8 mouse cellular contexts compared by ENCODE assay signal in genomic region chr5:117977501-117978158, GRCm38 (mm10). TPM values are rescaled to one million over a fixed set of nuclear protein-coding genes. Genes with fewer than 3 reads are reported as not detected.
DNase-seq lines count a peak whose midpoint lies in the region; ATAC-seq and TF ChIP-seq lines count a peak whose summit lies in the region.

No protein-coding gene starts in this region.

- intact Hi-C loops in heart, postnatal 14 days (cut with DNase I), result no loop called here

- H3K4me1 ChIP-seq in ES-E14 (ENCODE audit: control insufficient read depth in 2 of 2, insufficient read depth in 2 of 2, low read length in 2 of 2, poor library complexity in 1 of 2), result no peaks in the 10 kb centered on the region
- peaks cover 12% of the 10 kb centered on the region for H3K4me1 ChIP-seq in embryonic facial prominence, embryonic 14.5 days (ENCODE audit: control insufficient read depth, insufficient read depth, low read length)
- H3K4me1 ChIP-seq in intestine, embryonic 15.5 days (replicated peaks), result peaks cover 30% of the 10 kb centered on the region
- peaks cover 8% of the 10 kb centered on the region for H3K4me1 ChIP-seq in liver, postnatal 0 days (ENCODE audit: insufficient read depth)

- H3K9ac ChIP-seq in ES-E14 (ENCODE audit: insufficient read depth, low read depth, low read length, poor library complexity, severe bottlenecking), result peak overlapping the region; percentile 89
- H3K9ac ChIP-seq in embryonic facial prominence, embryonic 14.5 days (ENCODE audit: low read depth, low read length), result peak overlapping the region; percentile 91
- peak overlapping the region; percentile 94 for H3K9ac ChIP-seq in intestine, embryonic 15.5 days
- peak overlapping the region; percentile 84 for H3K9ac ChIP-seq in liver, postnatal 0 days (replicated peaks)

- DNase-seq in heart, adult 11 months, result peak; percentile 92
- DNase-seq in heart, postnatal 14 days, result no peak
- no peak for DNase-seq in ES-E14 (ENCODE audit: low read depth, low spot score)
- DNase-seq in embryonic facial prominence, embryonic 14.5 days (ENCODE audit: low spot score), result peak; percentile 64
- DNase-seq in liver, postnatal 0 days, result peak; percentile 59
- DNase-seq in retina, postnatal 1 day, result peak; percentile 56
- DNase-seq in gastrocnemius, postnatal 25 days, result no peak

- 11% methylated on average over 24 of the region's 30 CpGs for WGBS in embryonic facial prominence, embryonic 14.5 days
- 14% methylated on average over 29 of the region's 30 CpGs for WGBS in intestine, embryonic 15.5 days
- WGBS in liver, postnatal 0 days (ENCODE audit: insufficient replicate concordance), result 9% methylated on average over 30 of the region's 30 CpGs

- no peak overlapping the region for H3K27ac ChIP-seq in ES-E14 (ENCODE audit: insufficient read depth, low read depth, low read length, poor library complexity, severe bottlenecking)
- H3K27ac ChIP-seq in embryonic facial prominence, embryonic 14.5 days (replicated peaks; ENCODE audit: low read depth, low read length), result 0 out of 2 replicates have a peak overlapping the region, but pooled peaks have one; percentile 77
- H3K27ac ChIP-seq in intestine, embryonic 15.5 days, result peak overlapping the region; percentile 48; the same call in 1 of the 2 replicates
- peak overlapping the region; percentile 87 for H3K27ac ChIP-seq in liver, postnatal 0 days (ENCODE audit: low read depth)

- TF ChIP-seq EP300 in liver, postnatal 0 days (IDR thresholded peaks at IDR 0.05; ENCODE audit: low read depth), result no peak

- peak overlapping the region; percentile 62 for H3K4me2 ChIP-seq in embryonic facial prominence, embryonic 14.5 days (ENCODE audit: low read depth, low read length)
- H3K4me2 ChIP-seq in intestine, embryonic 15.5 days (replicated peaks), result peak overlapping the region; percentile 83
- H3K4me2 ChIP-seq in liver, postnatal 0 days (ENCODE audit: low read depth, low read length), result peak overlapping the region; percentile 96

- no peaks in the 10 kb centered on the region for H3K9me3 ChIP-seq in ES-E14 (ENCODE audit: control insufficient read depth, insufficient read depth, low read depth, low read length)
- H3K9me3 ChIP-seq in embryonic facial prominence, embryonic 14.5 days (ENCODE audit: control insufficient read depth, low read length), result no peaks in the 10 kb centered on the region
- no peaks in the 10 kb centered on the region for H3K9me3 ChIP-seq in intestine, embryonic 15.5 days
- H3K9me3 ChIP-seq in liver, postnatal 0 days (ENCODE audit: low read length), result no peaks in the 10 kb centered on the region

- H3K4me3 ChIP-seq in ES-E14 (ENCODE audit: insufficient read depth in 1 of 2, low read depth in 1 of 2, low read length in 2 of 2, poor library complexity in 1 of 2, severe bottlenecking in 1 of 2), result peak overlapping the region; percentile 97 to 99
- peak overlapping the region; percentile 96 for H3K4me3 ChIP-seq in embryonic facial prominence, embryonic 14.5 days (ENCODE audit: low read depth, low read length)
- peak overlapping the region; percentile 100 for H3K4me3 ChIP-seq in intestine, embryonic 15.5 days (replicated peaks)
- peak overlapping the region; percentile 88 for H3K4me3 ChIP-seq in liver, postnatal 0 days (ENCODE audit: low read depth, low read length)

- in situ Hi-C loops in ES-E14 (cut with MboI; ENCODE audit: low sequenced_read_pairs in 2 of 2, unreplicated experiment in 2 of 2), result no loop called here

- no peak for TF ChIP-seq CTCF in liver, postnatal 0 days (IDR thresholded peaks at IDR 0.05; ENCODE audit: low read depth)

- H3K36me3 ChIP-seq in ES-E14 (ENCODE audit: control insufficient read depth, insufficient read depth, low read length, poor library complexity, severe bottlenecking), result peaks cover 10% of the 10 kb centered on the region
- H3K36me3 ChIP-seq in embryonic facial prominence, embryonic 14.5 days (ENCODE audit: control insufficient read depth, insufficient read depth, low read length), result peaks cover 40% of the 10 kb centered on the region
- peaks cover 6% of the 10 kb centered on the region; the same call in 1 of the 2 replicates for H3K36me3 ChIP-seq in intestine, embryonic 15.5 days
- peaks cover 7% of the 10 kb centered on the region; the same call in 1 of the 2 replicates for H3K36me3 ChIP-seq in liver, postnatal 0 days (replicated peaks; ENCODE audit: insufficient read depth, low read length)

- 0 out of 2 replicates have a peak, but pooled peaks have one; percentile 1 for ATAC-seq in embryonic facial prominence, embryonic 14.5 days (ENCODE audit: low read depth)
- no peak for ATAC-seq in intestine, embryonic 15.5 days
- no peak for ATAC-seq in liver, postnatal 0 days

- no peaks in the 10 kb centered on the region for H3K27me3 ChIP-seq in embryonic facial prominence, embryonic 14.5 days (replicated peaks; ENCODE audit: control insufficient read depth, insufficient read depth, low read length)
- no peaks in the 10 kb centered on the region for H3K27me3 ChIP-seq in intestine, embryonic 15.5 days (replicated peaks)
- H3K27me3 ChIP-seq in liver, postnatal 0 days (ENCODE audit: insufficient read depth, low read length), result no peaks in the 10 kb centered on the region

TF ChIP-seq in ES-E14, 5 proteins besides CTCF, POLR2A, EP300 and RAD21:
- TF ChIP-seq ZC3H11A (IDR thresholded peaks at IDR 0.05; ENCODE audit: borderline replicate concordance, low read depth, low read length) (no peak), MAFK (IDR thresholded peaks at IDR 0.05; ENCODE audit: insufficient read depth, low read depth, low read length) (no peak), CHD2 (IDR thresholded peaks at IDR 0.05; ENCODE audit: low read depth, low read length) (no peak), ZNF384 (IDR thresholded peaks at IDR 0.05; ENCODE audit: low read depth, low read length) (no peak), HCFC1 (IDR thresholded peaks at IDR 0.05; ENCODE audit: borderline replicate concordance, insufficient read depth, low read length) (no peak)

RNA-seq across cellular contexts. Expression of gene Fbxo21, which starts 1.1 kb away (rescaled TPM):
- 10 to 100 TPM; 40.4 to 41.3 TPM for total RNA-seq in heart, postnatal 14 days (2021)
- 19.7 and 23.2 TPM in 2 replicates for total RNA-seq in ES-E14 (2012; rRNA removed)
- polyA plus RNA-seq in embryonic facial prominence, embryonic 14.5 days (2014; fragmentation: Nextera tagmentation; extraction: Ambion mirVana), result 43.6 and 50.9 TPM in 2 replicates
- polyA plus RNA-seq in intestine, embryonic 15.5 days (2015; fragmentation: Nextera tagmentation; extraction: Ambion mirVana), result 56.1 and 56.7 TPM in 2 replicates
- polyA plus RNA-seq in liver, postnatal 0 days (2015; fragmentation: Nextera tagmentation; extraction: Ambion mirVana), result 29.9 and 33.0 TPM in 2 replicates
- total RNA-seq in gastrocnemius, postnatal 25 days (2021), result 10 to 100 TPM in 1 of 2 experiments, 1 to 10 TPM in 1; 8.1 to 12.9 TPM

RNA-seq across cellular contexts. Expression of gene Tesc, which starts 49.9 kb away (rescaled TPM):
- total RNA-seq in heart, postnatal 14 days (2021), result 100 to 1,000 TPM; 164 to 168 TPM
- total RNA-seq in ES-E14 (2012; rRNA removed), result 3.1 and 3.3 TPM in 2 replicates
- 10.4 and 12.1 TPM in 2 replicates for polyA plus RNA-seq in embryonic facial prominence, embryonic 14.5 days (2014; fragmentation: Nextera tagmentation; extraction: Ambion mirVana)
- polyA plus RNA-seq in intestine, embryonic 15.5 days (2015; fragmentation: Nextera tagmentation; extraction: Ambion mirVana), result 3.3 and 4.7 TPM in 2 replicates
- polyA plus RNA-seq in liver, postnatal 0 days (2015; fragmentation: Nextera tagmentation; extraction: Ambion mirVana), result 4.5 and 4.6 TPM in 2 replicates
- total RNA-seq in gastrocnemius, postnatal 25 days (2021), result 1 to 10 TPM in 1 of 2 experiments, under 1 TPM in 1; 0.28 to 1.0 TPM

Comparison
In these comparisons a context has a peak if more than half of its experiments do, and no peak if none do; other contexts are left out.
1. DNase-seq: peak in heart, adult 11 months (single experiment), embryonic facial prominence, embryonic 14.5 days (single experiment), liver, postnatal 0 days (single experiment) and retina, postnatal 1 day (single experiment); none in heart, postnatal 14 days (0 of 2), ES-E14 (single experiment) and gastrocnemius, postnatal 25 days (single experiment).
2. RNA of gene Tesc, which starts 49.9 kb away (total RNA-seq): 164 to 168 TPM in heart, postnatal 14 days; 3.1 to 3.3 TPM in ES-E14 and 0.28 to 1.0 TPM in gastrocnemius, postnatal 25 days; every median in the first group is over 10 times any median in the second.
3. Peak in every context shown above with its lines, with median percentiles within 50 percentile points of each other: H3K4me3 ChIP-seq, H3K9ac ChIP-seq and H3K4me2 ChIP-seq.